Mouse (Mus musculus) T-helper 17 cell (primary cell): Measurements from ENCODE around the gene Trim44.

Experiments used
- in situ Hi-C, 2 experiments: fragments of 300-600 bp; cut with MboI, MseI; formaldehyde crosslinking; loops; 1 replicate in 1 of 2; 2 replicates in 1 of 2; pipeline ENCODE4 v1.15.1; 2025; ENCODE audit warnings: high pct_unique_total_duplicates in 2 of 2

Trim44 gene

DNA sequence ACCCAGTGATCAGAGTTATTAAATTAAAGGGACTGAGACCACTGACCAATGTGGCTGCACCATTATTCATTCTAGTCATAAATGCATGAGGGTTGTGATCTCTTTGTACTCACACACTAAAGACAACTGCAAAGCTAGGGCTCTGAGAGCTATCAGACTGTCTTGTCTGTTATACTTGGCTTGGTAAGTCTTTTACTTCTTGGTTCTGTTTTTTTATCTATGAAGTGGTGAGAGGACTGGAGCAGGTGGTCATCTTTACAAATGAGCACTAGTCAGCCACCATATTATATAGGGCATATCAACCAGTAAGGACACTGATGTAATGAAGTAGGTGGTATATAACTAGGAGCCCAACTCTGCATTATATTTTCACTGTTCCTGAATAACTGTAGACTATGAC, 36.3 kb downstream of the Trim44 start:
- in situ Hi-C loops = no loop called here

DNA sequence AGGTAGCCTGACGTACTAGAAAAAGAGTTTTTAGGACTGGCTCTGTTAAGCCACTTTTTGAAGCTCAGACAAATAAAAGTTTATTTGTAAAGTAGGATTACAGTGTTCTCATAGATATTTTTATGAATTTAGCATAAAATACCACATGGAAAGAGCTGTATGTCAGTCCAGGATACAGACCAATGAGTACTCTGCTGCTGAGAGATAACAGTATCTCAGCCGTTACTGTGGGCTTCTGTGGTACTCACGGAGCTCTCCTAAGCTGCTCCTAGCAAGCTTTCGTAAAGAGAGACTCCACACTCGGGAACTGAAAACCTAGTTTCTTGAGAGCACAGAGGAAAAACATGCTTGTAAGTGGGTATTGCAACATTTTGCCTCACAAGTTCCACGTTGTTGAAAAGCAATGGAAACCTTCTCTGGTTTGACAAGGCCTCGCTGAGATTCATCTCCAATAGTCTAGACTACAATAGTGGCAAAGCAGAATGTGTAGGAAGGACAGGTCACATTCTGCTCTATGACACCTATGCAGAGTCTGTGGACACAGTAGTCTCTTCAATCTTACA, 41.6 kb downstream of the Trim44 start:
- in situ Hi-C loops = no loop called here

DNA sequence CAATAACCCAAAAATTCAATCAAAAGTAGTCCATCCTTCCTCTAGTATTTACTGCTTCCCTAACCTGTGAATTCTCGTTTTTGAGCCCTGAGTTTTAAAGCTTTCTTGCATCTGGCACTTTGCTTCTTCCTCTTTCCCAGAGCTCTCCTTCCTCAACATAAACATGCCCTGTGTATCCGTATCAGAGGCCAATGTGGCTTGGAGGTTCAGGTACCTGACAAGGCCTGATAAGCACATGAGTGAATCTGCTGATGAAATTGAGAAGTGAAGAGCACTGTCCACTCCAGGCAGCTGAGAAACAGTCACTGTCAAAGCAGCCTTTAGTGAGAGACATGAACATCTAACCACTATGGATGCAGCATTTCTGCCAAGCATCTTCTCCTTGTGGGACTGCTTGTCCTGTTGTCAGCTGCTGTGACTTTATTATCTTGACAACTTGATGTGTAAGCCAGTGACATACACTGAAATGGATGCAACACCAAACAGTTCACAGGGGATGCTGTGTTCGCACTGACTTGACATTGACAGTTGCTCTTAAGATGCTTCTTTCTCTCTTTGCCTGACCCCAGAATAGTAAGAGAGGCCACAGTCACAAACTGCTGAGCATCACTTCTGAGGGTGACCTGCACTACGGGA, 42.9 kb downstream of the Trim44 start:
- in situ Hi-C loops = no loop called here

DNA sequence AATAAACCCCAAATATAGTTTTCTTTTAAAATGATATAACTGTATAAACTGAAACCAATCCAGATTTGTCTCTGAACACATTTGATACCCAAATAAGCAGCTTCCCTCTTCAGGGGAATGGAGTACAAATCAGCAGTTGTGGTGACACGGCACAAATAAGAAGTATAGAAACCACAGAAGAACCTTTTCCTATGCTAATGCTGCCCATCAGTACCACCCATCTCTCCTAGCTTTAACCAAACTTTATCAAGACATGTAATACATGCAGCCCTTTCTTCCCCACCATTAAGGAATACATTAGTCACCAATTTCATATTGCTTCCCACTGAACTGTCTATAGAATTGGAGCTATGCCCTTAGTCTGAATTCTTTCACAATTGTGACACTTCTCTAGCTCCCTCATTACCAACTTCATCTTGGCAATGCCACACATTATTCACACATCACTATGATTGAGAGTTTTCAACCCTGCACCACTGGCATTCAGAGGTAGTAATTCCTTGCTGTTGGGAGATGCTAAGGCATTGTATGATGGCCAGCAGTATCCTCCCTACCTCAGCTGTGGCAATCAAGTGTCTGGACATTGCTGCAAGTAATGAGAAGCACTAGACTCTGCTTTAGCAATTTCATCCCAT, 44.6 kb downstream of the Trim44 start:
- in situ Hi-C loops = no loop called here

DNA sequence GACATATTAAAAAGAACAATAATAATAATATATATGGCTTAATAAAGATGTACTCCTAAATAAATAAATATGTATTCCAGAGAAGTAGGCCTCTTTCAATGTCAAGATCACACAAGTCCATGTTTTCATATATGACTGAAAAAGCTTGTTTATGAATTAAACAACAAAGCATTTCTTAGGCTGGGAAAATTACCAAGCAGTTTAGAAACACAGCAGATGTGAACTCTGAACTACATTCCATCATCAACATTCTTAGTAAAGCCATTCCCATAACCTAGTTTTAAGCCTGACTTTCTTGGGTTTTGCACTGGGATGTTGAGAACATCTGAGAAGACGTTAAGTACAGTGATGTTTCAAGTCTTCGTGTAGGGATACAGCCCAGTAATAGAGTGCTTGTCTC, 45.4 kb downstream of the Trim44 start:
- in situ Hi-C loops = no loop called here

DNA sequence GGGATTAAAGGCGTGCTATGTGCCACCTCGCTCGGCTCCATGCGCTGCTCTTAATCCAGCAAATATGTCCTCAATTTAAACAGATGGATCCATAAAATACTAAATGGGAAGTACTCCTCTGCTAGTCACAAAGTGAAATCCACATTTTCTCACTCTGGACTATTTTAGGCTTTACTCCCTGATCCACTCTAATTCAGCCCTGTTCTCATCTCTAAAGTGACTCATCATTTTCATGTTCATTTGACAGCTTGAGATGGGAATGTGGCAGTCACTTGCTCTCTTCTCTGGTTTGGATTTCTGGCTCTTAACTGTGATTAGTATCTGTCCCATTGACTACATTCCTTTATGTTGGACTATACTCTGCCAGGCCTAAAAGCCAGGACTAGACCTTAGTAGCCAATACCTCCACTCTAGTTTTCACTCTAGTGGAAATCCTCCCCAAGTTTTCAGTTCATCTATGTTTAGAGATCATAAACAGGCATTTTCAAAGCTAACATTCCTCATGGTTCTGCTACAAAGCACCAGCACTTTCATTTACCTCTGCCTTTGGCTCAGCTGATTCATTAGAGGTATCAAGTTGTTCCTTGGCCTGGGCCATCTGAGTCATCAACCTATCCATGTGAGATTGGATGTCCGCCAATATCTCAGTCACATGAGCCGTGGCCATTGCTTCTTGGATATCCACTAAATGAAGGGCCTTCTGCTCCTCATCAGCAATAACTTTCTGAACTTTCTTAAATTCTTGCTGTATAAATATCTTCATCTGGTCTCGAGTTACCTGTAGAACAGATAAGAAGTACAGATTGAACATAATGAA, 50.5 kb downstream of the Trim44 start:
- in situ Hi-C loops = loop anchor here in 1 of 2 experiments (5.0 kb wide), 1 partner anchor 60 kb away; no protein-coding TSS in a partner anchor

DNA sequence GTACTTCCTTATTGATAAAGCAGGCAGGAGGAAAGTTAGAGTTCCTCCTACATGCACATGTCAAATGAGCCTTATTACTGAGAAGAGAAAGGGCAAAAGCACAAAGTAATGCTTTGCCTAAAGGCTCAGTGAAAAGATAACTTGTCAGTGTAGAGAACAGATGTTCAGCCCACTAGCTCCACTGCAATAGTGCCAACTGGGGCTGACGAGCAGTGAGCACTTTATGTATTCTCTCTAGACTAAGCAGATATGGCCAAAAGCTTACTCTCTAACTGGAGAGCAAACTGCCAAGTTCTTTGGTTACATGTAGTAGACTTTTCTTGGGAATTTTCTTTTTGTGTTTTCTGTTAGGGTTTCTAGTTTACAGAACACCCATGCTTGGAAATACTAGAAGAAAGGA, 53.6 kb downstream of the Trim44 start:
- in situ Hi-C loops = no loop called here

DNA sequence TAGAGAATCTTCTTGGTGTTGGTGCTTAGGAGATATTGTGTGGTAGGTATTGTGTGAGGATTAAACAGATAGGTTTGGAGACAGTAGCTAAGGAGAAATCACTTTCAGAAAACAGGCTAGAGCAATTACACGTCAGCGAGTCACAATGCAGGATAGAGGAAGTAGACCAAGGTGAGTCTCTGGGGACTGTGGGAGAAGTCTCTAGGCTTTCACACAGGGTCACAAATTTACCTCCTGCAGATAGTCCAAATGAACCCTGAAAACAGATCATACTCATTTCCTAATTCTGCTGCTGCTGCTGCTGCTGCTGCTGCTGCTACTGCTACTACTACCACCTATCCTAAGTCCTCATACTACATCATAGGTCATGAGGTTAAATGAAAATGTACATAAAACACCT, 66.2 kb downstream of the Trim44 start:
- in situ Hi-C loops = no loop called here

DNA sequence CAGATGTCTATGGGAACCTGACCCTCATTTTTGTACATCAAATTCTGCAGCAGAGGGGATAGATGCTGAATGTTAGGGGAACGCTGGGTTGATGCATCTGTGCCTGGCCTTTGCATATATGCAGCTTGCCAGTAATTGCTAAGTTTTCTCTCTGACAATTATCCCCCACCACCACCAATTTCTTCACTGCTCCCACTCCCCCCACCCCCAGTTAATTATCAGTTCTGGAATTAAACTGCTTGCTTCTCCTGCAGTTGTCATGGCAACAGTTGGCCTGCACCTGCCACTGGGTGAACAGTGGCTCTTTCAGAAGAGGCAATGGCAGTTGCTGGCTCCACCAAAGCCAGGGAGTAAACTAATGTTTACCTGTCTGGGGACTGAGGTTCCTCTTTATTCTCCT, 70.8 kb downstream of the Trim44 start:
- in situ Hi-C loops = no loop called here

DNA sequence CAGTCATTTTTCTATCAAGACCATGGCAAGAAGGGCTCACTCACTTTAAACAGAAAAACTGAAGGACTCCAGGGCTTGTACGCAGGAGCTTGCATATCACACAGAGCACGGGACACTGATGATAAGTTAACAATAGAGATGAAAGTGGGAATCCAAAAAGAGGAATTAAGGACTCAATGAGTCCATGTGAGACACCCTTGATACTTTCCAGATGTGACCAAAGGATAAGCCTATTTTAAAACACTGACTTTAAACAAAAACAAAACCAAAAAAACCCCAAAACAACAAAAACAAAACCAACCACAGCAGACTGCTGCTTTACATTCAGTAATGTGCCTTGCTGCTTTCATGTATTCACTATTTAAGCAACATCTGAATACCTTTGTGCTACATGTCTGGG, 75.7 kb downstream of the Trim44 start:
- in situ Hi-C loops = no loop called here

DNA sequence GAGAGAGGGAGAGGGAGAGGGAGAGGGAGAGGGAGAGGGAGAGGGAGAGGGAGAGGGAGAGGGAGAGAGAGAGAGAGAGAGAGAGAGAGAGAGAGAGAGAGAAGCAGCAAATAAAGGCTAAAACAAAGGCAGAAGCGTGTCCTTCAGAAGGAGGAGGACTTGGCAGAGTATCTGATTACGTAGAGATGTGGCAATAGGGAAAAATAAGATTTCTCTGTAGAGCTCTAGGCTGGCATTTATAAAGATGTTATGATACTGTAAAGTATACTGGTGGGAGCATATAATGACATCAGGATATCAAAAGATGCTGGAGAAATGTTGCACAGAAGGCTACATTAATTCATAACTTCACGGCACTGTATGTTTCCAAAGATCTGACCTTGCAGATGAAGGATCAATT, 76.5 kb downstream of the Trim44 start:
- in situ Hi-C loops = no loop called here

DNA sequence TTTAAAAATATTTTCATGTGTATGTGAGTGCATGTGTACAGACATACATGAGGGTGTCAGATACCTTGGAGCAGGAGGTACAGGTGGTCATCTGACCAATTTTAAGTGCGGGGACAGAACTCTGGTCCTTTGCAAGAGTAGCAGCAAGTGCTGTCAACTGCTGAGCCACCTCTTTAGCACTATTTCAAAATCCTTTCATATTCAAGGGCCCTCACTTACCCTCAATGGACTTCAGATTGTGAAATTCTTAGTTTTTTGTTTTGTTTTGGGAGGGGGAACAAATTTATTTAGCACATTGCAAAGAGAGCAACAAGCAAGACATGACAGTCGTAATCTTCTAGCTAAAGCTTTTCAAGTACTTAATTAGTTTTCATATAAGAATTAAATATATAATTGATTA, 81.7 kb downstream of the Trim44 start:
- in situ Hi-C loops = no loop called here

DNA sequence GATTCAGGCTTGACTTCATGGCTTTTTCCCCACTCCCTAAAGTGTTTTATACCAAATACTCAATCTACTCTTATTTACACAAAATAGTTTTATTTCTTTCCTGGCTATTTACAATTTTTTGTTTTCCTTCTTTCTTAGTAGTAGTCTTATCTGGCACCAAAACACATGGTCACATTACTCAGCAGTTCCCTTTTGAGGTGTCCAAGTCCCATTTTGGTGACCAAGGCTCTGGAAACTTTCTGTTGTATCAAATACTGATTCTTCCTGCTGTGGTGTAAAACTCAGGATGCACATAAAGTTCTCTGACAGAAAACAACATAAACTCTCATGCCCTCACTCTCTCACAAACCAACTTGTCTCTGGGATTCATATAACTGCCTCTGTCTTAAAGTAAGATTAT, 83.3 kb downstream of the Trim44 start:
- in situ Hi-C loops = no loop called here

DNA sequence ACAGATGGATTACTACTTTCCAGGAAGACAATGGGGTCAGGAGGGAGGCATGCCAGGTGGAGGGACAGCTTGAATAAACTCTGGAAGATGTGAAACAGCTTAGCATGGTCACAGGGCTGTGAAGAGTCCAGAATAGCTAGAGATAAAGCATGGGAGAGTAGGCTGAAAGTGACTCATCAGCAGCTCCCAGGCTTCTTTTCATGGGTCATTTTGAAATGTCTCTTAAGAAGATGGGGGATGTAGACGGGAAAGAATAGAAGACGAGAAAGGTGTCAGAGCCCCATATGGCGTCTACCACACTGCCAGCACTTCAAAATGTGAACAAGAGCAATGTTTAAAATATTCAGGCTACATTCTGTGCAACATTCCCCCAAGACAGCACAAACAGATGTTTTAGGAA, 91.1 kb downstream of the Trim44 start:
- in situ Hi-C loops = no loop called here

DNA sequence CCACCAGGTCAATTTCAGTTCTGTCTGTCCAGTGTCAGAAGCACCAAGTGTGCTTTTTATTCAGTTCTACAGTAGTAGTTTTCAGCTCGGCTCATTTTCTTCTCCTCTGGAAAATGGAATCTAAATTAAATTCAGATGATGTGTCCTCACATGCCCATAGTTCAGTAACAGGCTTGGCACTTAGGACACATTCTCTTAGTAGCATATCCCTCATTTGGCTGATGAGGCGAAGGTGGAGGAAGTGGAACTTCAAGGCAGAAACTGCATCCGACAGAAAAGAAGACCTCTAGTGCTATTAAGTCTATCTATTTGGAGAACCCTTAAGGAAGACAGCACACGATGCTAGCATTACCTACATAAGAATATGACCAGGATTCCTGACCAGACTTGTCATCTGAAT, 92.5 kb downstream of the Trim44 start:
- in situ Hi-C loops = no loop called here

DNA sequence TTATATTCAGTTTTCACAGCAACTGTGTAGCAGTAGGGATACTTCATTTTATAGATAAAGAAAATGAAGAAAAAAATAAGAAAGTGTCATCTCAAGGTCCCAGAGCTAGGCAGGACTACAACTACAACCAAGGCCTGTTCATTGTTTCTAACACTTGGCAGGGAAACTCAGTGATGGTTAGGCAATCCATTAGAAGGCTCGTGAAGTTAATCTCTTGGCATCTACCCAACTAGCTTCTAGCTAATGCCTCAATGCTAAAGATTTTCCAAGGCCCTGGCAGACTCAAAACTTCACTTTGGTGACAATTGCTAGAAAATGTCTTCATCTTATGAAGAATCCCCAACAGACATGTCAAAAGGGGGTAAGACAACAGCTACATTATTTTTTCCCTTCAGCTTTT, 93.0 kb downstream of the Trim44 start:
- in situ Hi-C loops = no loop called here

DNA sequence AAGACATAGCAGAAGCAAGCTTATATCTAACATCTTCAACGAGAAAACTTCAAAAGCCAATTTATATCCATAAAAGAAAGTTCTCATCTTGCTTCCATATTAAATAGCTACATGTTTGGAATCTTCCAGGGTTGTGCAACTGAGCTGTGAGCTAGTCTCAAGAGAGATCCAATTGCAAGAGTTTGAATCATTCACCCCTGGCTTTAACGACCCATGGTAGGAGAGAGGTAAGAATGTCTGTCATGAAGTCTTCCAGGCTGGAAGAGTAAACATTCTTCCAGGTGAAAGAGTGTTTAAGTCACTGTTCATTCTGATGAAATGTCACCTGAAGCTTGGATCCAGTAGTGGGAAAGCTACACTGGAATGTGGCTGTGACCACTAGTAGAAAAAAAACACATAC, 93.6 kb downstream of the Trim44 start:
- in situ Hi-C loops = no loop called here

DNA sequence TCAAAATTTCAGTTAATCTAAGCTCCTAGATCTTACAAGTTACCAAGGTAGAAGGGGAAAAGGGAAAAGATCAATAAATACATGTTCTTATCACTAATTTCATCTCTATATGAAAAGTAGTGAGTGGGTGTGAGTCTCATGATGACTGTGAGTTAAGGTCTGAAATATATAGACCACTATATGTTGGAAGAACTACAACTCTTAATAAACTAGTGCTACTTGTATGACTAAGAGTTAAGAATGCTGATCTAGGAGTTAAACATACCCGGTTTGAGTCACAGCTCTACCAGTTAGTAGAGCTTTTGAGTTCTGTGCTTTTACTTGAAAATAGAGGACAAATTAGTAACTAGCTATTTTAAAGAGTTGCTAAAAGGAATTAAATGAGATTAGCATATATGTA, 94.7 kb downstream of the Trim44 start:
- in situ Hi-C loops = no loop called here

DNA sequence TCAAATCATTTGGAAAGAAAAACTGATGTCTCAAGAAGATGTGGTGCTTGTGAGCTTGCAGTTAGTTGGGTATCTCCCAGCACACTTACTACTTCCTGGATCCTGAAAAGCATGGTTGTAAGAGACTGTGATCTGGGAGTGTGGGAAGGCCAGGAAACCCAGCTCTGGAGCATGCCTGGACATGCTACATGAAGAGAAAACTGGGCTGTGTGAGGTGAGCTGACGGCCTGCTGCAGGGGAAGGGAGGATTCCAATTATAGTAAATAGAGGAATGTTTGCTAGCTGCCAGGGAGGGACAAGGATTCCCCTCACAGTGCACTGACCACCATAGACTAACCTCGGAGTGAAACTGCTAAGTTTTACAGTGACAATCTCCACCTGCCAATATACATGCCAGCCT, 104.4 kb downstream of the Trim44 start:
- in situ Hi-C loops = no loop called here

DNA sequence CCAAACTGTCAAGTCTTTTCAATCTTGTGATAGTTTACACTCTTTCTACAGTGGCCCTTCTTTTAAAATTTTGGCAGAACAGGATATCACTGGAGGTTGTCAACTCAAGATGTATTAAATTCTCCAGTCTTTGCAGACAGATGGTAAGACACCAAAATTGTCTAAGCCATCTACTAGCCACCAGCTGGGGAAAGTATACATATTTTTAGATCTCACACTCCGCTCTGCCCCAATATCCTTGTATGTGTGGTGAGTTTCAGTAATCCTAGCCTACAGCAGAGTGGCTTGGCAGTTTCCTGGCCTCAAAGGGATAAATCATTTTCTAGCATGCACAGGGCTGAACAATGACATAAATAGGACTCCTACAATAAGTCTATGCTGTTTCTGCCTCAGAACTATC, 105.1 kb downstream of the Trim44 start:
- in situ Hi-C loops = no loop called here

DNA sequence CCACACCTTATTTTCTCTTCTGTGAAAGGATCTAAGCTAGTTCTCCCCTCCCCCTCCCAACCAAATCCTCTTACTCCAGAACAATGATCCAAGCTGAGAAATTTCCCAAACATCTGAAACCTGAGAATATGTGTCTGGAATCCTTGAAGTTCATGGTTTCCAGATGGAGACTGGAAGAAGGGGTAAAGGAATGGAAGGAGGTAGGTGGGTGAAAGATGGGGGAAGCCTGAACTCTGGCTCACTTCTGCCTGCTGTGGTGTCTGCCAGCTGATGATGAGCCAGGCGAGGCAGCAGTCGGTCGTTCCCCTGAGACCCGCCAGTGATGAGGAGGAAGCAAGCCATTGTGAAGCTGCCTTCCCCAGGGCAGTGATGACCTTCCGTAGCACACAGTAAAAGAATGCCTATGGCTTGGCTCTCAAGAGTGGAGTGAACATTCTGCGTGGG, 112.8 kb downstream of the Trim44 start:
- in situ Hi-C loops = loop anchor here in 1 of 2 experiments (5.0 kb wide), 2 partner anchors 97 to 157 kb away; partner anchors contain the start of gene Fjx1

DNA sequence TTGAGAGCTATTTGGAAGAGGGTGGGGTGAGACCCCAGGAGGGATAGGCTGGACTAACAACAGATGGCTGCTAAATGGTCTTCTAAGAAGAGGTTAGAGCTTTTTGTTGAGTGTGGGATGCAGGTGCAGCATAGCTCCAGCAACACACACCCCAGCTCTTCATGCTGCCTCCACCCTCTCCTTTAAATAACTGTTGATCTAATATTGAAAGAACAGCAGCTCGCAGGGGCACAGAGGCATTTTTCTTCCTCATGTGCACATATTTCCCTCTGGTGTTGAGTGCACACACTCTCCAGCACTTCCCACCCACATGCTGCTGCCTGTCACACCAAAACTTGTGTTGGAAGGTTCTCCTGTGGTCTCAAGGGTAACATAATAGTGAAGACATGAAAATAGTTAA, 114.4 kb downstream of the Trim44 start:
- in situ Hi-C loops = loop anchor here in 1 of 2 experiments (5.0 kb wide), 2 partner anchors 99 to 159 kb away; partner anchors contain the start of gene Fjx1
